Mouse (Mus musculus) stomach, embryonic 16.5 days (tissue): Measurements from ENCODE around the gene 2210011C24Rik. TPM values are rescaled to one million over a fixed set of nuclear protein-coding genes. Genes with fewer than 3 reads are reported as not detected.
"Not testable (repeated sequence)": the region's sequence is repeated elsewhere in the genome, so short reads cannot be mapped to it uniquely, and the experiment has no call there.

Experiments used
- ATAC-seq: fragments of 200-750 bp; cut with Nextera tagmentation; 2 replicates; pipeline ENCODE4 v1.8.0; 2017; ENCODE audit warnings: moderate number of reproducible peaks, moderate TSS enrichment; ENCODE audit not compliant: insufficient read depth, low FRiP score
- H3K27ac ChIP-seq: fragments of 300-500 bp; sonication (generic); 2 replicates; pipeline ENCODE4 v1.5.1; 2014; ENCODE audit warnings: low read length
- H3K27me3 ChIP-seq: fragments of 300-500 bp; sonication (generic); 2 replicates; pipeline ENCODE4 v1.6.1; 2014; ENCODE audit warnings: low read length, control low read depth, mixed read lengths; ENCODE audit not compliant: control insufficient read depth, insufficient read depth
- H3K36me3 ChIP-seq: fragments of 300-500 bp; sonication (generic); 2 replicates; pipeline ENCODE4 v1.6.1; 2014; ENCODE audit warnings: low read length; ENCODE audit not compliant: control insufficient read depth, insufficient read depth
- H3K4me1 ChIP-seq: fragments of 300-500 bp; sonication (generic); 2 replicates; pipeline ENCODE4 v1.6.1; 2014; ENCODE audit warnings: low read length, control low read depth, mixed read lengths; ENCODE audit not compliant: control insufficient read depth, insufficient read depth
- H3K4me2 ChIP-seq: fragments of 300-500 bp; sonication (generic); 2 replicates; pipeline ENCODE4 v1.6.1; 2014; ENCODE audit warnings: low read depth, low read length, mixed read lengths
- H3K4me3 ChIP-seq: fragments of 300-500 bp; sonication (generic); replicated peaks from 2 replicates; pipeline ENCODE4 v1.5.1; 2014; ENCODE audit warnings: mild to moderate bottlenecking, low read length
- H3K9ac ChIP-seq: fragments of 300-500 bp; sonication (generic); 2 replicates; pipeline ENCODE4 v1.6.1; 2014; ENCODE audit warnings: low read length
- H3K9me3 ChIP-seq: fragments of 300-500 bp; sonication (generic); replicated peaks from 2 replicates; pipeline ENCODE4 v1.6.1; 2016; ENCODE audit warnings: low read length, control low read depth; ENCODE audit not compliant: control insufficient read depth
- WGBS: fragments of 180-500 bp; shearing (Covaris S2); extraction: QIAGEN DNeasy Blood & Tissue Kit; methylation state at CpG from one replicate; pipeline ENCODE4 v1.1.7; 2014; 5-methylcytosine and 5-hydroxymethylcytosine counted together
- polyA plus RNA-seq: library from polyadenylated mRNA; unstranded; fragments of >200 nt; fragmentation: Nextera tagmentation; extraction: Ambion mirVana; gene quantifications from 2 replicates; pipeline ENCODE4 v1.2.1, GENCODE M21; 2015

The 2210011C24Rik gene
- polyA plus RNA-seq, 1 experiment from 2014 or later = 0.80 TPM

DNA sequence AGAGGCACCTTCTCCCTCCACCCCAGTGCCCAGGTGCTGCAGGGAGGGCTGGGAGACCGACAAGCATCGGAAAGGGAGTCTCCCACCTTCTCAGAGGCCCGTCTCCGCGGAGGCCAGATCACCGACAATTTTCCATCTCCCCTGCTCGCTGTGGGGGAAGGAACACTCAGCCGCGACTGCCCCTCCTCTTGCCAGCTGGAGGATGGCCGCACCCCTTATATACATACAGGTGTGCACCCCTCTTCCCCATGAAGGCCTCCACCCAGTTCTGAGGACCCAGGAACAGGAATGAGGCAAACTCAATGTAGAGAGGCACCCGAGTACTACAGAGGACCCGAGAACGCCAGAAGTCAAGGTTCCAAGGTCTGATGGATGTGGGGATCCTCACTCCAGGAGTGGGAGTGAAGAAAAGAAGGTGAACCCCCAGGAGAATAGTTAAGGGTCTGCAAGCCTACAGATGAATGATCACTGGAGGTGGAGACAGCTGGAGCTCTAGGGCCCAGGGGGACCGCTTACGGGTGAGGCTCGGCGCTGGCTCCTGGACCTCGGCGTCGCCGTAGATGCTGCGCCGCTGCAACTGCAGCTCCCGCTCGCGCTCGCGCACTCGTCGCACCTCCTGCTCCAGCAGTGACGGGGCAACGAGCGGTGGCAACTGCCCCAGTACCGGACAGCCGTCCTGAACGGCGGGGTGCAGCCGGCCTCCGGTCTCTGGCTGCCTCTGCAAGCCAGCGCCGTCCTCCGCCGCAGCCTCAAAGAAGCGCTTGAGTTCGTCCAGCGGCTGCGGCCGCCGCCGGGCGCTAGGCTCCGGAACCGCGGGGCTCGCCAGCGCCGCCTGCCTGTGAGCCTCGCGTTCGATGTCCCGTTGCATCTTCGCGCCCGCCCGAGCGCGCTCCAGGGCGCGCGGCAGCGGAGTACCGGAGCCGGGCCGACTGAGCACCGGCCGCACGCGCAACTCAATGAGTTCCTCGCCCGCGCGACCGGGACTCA lies 1.1 kb downstream of the 2210011C24Rik start:
- peak overlapping the region; percentile 58 for H3K9ac ChIP-seq
- ATAC-seq = peak; percentile 42; the same call in 1 of the 2 replicates
- H3K4me3 ChIP-seq = peak overlapping the region; percentile 51
- WGBS = under 1% methylated on average over 83 of the region's 83 CpGs
- H3K36me3 ChIP-seq = no peaks in the 10 kb centered on the region
- peaks cover 26% of the 10 kb centered on the region for H3K4me1 ChIP-seq
- H3K27ac ChIP-seq = no peak overlapping the region
- H3K27me3 ChIP-seq = peaks cover 33% of the 10 kb centered on the region
- no peaks in the 10 kb centered on the region for H3K9me3 ChIP-seq
- peak overlapping the region; percentile 80 for H3K4me2 ChIP-seq

DNA sequence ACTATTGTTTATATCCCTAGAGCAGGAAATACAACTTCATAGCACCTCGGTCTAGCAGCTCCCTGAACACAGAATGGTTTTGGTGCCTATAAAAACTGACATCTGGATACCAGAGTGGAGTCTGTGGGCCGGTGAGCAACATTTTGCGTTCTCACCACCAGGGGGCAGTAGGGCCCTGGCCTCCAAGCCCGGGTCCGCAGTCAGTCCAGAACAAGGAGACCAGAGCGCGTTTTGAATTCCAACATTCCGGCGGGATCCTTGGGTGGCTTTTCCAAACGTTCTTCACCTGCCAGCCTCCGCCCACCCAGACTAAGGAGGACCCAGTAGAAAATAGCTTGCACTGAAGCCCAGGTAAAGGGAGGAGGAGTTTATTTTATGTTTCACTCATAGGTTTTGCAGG lies 2.1 kb downstream of the 2210011C24Rik start:
- no peak overlapping the region for H3K4me3 ChIP-seq
- no peak overlapping the region for H3K4me2 ChIP-seq
- no peaks in the 10 kb centered on the region for H3K36me3 ChIP-seq
- under 1% methylated on average over 11 of the region's 11 CpGs for WGBS
- H3K9ac ChIP-seq = no peak overlapping the region
- H3K27me3 ChIP-seq = peaks cover 33% of the 10 kb centered on the region
- H3K9me3 ChIP-seq = no peaks in the 10 kb centered on the region
- H3K4me1 ChIP-seq = peaks cover 26% of the 10 kb centered on the region
- no peak for ATAC-seq
- H3K27ac ChIP-seq = no peak overlapping the region

- no peak overlapping the region for H3K27ac ChIP-seq
- no peaks in the 10 kb centered on the region for H3K9me3 ChIP-seq
- H3K9ac ChIP-seq = no peak overlapping the region
- 34% methylated on average over 7 of the region's 7 CpGs for WGBS
- no peak overlapping the region for H3K4me3 ChIP-seq
- peaks cover 34% of the 10 kb centered on the region for H3K4me1 ChIP-seq
- H3K4me2 ChIP-seq = no peak overlapping the region
- peaks cover 31% of the 10 kb centered on the region for H3K27me3 ChIP-seq
- H3K36me3 ChIP-seq = no peaks in the 10 kb centered on the region
- no peak for ATAC-seq
These were observed 3.6 kb downstream of the 2210011C24Rik start for GRCm38 (mm10) chr8:84008362-84008761.

- H3K27me3 ChIP-seq, H3K4me3 ChIP-seq, H3K9ac ChIP-seq, H3K9me3 ChIP-seq, H3K27ac ChIP-seq, ATAC-seq, H3K36me3 ChIP-seq: not testable (repeated sequence)
- peaks cover 21% of the 10 kb centered on the region for H3K4me1 ChIP-seq
- 90% methylated on average over 7 of the region's 7 CpGs for WGBS
- peak overlapping the region; percentile 88; the same call in 1 of the 2 replicates for H3K4me2 ChIP-seq
These were observed 6.5 kb downstream of the 2210011C24Rik start for GRCm38 (mm10) chr8:84005502-84005901.

DNA sequence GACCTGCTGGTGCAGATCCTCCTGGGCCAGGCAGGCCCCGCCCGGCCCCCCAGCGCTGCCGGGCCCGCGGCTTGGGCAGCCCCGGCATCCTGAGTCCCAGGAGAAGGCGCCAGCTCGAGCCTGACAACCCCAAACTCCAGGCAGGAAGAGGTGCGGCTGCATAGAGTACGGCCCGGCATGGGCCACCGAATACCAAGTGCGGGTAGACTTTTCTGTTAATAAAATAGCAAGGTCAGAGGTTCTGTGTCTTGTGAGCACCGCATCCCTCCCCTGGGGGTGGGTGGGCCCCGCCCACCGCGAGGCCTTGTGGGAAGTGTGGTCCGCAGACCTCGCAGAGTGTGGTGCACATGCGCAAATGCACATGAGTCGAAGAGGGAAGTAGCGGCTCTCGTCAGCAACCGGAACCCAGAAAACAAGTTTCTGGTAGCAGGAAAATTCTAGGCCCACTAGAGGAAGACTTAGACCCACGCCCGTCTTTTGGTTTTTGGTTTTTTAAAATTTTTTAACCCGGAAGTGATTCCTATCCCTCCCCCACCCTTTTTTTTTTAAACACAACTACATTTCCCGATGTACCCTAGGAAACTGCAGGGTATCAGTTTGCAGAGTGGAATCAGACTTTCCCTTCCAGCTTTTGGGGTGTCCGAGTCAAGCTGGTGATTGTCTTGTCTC lies 7.3 kb downstream of the 2210011C24Rik start:
- Histone ChIP-seq H3K27me3 (no peaks in the 10 kb centered on the region), H3K4me1 (peaks cover 19% of the 10 kb centered on the region), H3K27ac (peak overlapping the region; percentile 53), H3K4me3 (peak overlapping the region; percentile 65), H3K36me3 (peaks cover 4% of the 10 kb centered on the region; the same call in 1 of the 2 replicates), H3K9me3 (no peaks in the 10 kb centered on the region), H3K9ac (peak overlapping the region; percentile 81), H3K4me2 (peak overlapping the region; percentile 88)
- ATAC-seq = peak; percentile 90
- WGBS = under 1% methylated on average over 30 of the region's 30 CpGs

DNA sequence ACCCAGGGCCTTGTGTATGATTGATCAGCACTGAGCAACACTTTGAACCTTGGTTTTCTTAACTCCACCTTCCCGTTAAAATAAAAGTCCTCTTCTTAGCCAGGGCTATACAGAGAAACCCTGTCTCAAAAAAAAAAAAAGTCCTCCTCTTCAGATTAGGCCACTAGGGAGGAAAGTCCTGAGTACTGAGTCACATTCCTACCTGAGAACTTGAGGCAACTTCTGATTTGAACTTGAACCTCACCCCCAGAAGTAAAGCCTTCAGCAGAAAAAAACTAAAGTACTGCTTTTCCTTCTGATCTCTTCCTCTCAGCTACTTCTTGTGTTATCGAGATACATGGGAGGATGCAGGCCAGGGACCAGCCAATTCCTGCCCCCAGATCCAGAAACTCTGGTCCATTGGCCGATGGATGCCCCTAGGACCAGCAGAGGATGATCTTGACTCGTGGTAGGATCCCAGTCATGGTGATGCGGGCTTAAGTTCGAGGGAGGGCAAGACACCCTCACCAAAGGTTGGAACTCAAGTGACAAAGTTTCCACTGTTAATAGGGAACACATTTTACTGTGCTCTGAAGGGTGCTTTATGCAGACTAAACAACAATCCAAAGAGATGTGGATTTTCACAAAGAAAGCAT lies 8.2 kb downstream of the 2210011C24Rik start:
- no peak overlapping the region for H3K27ac ChIP-seq
- peak overlapping the region; percentile 65 for H3K4me3 ChIP-seq
- H3K36me3 ChIP-seq = peaks cover 7% of the 10 kb centered on the region; the same call in 1 of the 2 replicates
- peaks cover 26% of the 10 kb centered on the region for H3K4me1 ChIP-seq
- H3K9me3 ChIP-seq = no peaks in the 10 kb centered on the region
- no peak for ATAC-seq
- peak overlapping the region; percentile 88 for H3K4me2 ChIP-seq
- 78% methylated on average over 6 of the region's 6 CpGs for WGBS
- H3K9ac ChIP-seq = peak overlapping the region; percentile 81
- H3K27me3 ChIP-seq = no peaks in the 10 kb centered on the region

- no peak overlapping the region for H3K4me3 ChIP-seq
- H3K27me3 ChIP-seq = no peaks in the 10 kb centered on the region
- H3K36me3 ChIP-seq = peaks cover 7% of the 10 kb centered on the region; the same call in 1 of the 2 replicates
- 70% methylated on average over 12 of the region's 12 CpGs for WGBS
- peaks cover 28% of the 10 kb centered on the region for H3K4me1 ChIP-seq
- H3K9ac ChIP-seq = no peak overlapping the region
- H3K9me3 ChIP-seq = no peaks in the 10 kb centered on the region
- no peak overlapping the region for H3K4me2 ChIP-seq
- no peak overlapping the region for H3K27ac ChIP-seq
- ATAC-seq = no peak
These were observed 8.9 kb downstream of the 2210011C24Rik start for GRCm38 (mm10) chr8:84002957-84003611.

DNA sequence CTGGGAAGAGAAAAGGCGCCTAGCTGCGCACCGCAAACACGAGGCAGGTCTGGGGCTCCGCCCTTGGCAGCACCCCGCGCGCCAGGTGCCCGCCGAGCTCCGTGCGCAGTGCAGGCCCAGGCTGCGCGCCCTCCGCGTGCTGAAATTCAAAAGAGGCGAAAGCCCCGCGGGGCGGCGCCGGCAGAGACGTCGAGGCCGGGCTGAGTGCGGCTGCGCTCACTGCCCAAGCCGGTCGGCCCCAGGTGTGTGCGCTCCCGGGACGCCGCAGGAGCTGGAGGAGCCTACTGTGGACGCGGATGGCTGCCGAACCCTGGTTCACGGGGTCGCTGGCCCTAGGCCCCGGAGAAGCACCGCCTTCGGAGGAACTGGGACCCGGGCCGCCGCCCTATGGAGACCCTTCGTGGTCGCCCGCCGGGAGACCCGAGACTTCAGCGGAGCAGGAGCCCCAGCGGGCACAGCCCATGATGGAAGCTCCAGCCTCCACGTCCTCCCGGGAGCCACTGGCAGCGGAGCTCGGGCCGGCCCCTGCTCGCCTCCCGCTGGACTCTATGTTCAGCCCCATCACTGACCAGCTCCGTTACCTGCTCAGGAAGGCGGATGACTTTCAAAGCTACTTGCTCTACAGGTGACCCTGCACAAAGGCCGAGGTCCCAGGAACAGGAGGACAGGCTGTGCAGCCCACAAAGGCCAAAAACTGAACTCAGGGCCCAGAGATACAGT lies 10.5 kb downstream of the 2210011C24Rik start, which contains the start of gene 1700067K01Rik:
TSS of gene 1700067K01Rik (plus strand) at position 222 of the 720 bp plus-strand sequence.
- H3K9ac ChIP-seq = peak within 1 kb of the TSS; percentile 31; the same call in 1 of the 2 replicates
- H3K27ac ChIP-seq = no peak within 1 kb of the TSS
- 41% methylated on average over 61 of the region's 61 CpGs for WGBS
- H3K36me3 ChIP-seq = peaks cover 7% of the 10 kb centered on the region; the same call in 1 of the 2 replicates
- H3K27me3 ChIP-seq = no peaks in the 10 kb centered on the region
- no peaks in the 10 kb centered on the region for H3K9me3 ChIP-seq
- H3K4me3 ChIP-seq = no peak within 1 kb of the TSS
- no peak for ATAC-seq
- H3K4me1 ChIP-seq = peaks cover 28% of the 10 kb centered on the region
- peak within 1 kb of the TSS; percentile 21; the same call in 1 of the 2 replicates for H3K4me2 ChIP-seq
